Mouse (Mus musculus): Measurements from ENCODE around the gene Asic3.

DNA sequence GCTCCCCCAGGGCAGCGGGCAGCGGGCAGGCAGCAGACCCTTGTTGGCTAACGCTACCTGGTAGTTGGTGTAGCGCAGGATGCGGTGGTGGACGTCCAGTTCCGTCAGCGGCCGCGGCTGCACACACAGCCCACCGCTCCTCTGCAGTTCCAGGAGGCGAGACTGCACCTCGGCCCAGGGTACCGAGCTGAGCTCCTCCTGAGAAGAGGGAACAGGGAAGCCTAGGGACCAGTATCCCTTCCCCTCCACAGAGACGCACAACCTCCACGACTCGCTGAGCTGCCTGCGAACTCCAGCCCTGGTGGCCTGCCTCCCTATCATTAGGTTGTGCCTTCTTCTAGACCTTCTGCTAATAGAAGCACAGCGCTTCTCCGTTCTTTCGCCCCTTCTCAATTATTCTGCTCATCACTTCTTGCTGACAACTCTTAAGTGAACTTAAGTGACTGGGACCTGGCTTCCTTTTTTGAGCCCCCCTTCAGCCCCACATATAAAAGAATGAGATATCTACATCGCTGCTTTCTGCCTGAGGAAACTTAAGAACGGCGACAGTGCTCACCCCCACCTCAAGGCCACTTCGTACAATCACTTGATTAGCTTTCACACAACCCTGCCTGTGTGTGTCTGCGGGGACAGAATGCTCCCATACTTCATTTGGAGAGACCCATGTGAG lies 24.8 kb upstream of the Asic3 start:
- TF ChIP-seq GATA1 (IDR thresholded peaks at IDR 0.05; ENCODE audit: low read length) = no peak
- TF ChIP-seq TAL1 (IDR thresholded peaks at IDR 0.05; ENCODE audit: low read length) = no peak

All from erythroblast, embryonic 14.5 days (primary cell).